Mouse (Mus musculus) bone marrow macrophage, adult 2 months (primary cell): ENCODE measurements around the gene A930009A15Rik.

Source experiments
- CTCF ChIP-seq: IDR thresholded peaks from 2 replicates; pipeline ENCODE4 v1.5.1; 2012; ENCODE audit warnings: low read depth, mild to moderate bottlenecking, low read length, moderate library complexity
- POLR2A ChIP-seq: IDR thresholded peaks from 2 replicates; pipeline ENCODE4 v1.6.1; 2012; ENCODE audit warnings: mild to moderate bottlenecking, low read depth, low read length, borderline replicate concordance

GRCm38 (mm10) chr10:115521081-115521451 is 48.7 kb upstream of the A930009A15Rik start:
- no peak for TF ChIP-seq CTCF
- no peak for TF ChIP-seq POLR2A
